Mouse (Mus musculus): ENCODE measurements at regions not wholly inside any gene's neighbourhood (a gene's known extent, or its start where the extent isn't known, plus 50 kb on each side); places are given as distances from the start of the nearest gene placed in this dataset.

DNA sequence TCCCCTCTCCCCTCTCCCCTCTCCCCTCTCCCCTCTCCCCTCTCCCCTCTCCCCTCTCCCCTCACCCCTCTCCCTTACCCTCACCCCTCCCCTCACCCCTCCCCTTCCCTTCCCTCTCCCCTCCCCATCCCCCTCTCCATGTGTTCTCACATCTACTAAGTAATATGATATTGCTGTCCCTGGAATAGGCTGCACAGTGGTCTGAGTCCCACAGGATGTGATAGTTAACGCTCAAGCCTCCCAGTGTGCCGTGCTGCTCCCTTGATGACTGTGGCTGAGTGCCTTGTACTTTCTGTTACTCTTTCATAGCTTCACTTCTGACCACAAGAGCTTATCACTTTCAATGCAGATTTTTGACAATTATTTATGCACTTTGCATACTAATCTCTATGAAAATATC lies 620.4 kb upstream of the Igfbp3 start:
- Histone ChIP-seq H3ac (ENCODE audit: control insufficient read depth, insufficient read length) (no peak overlapping the region), H3K36me3 (ENCODE audit: control insufficient read depth, insufficient read depth) (no peaks in the 10 kb centered on the region), H3K79me2 (ENCODE audit: control insufficient read depth, insufficient read depth) (no peaks in the 10 kb centered on the region), H3K4me3 (no peak overlapping the region), H3K4me2 (ENCODE audit: low read depth) (no peak overlapping the region), H3K27me3 (ENCODE audit: control insufficient read depth, insufficient read depth, insufficient read length) (no peaks in the 10 kb centered on the region)
- no peak for TF ChIP-seq E2F4 (IDR thresholded peaks at IDR 0.05; ENCODE audit: insufficient read depth)
- TF ChIP-seq TCF12 (IDR thresholded peaks at IDR 0.05; ENCODE audit: insufficient read depth, poor library complexity, severe bottlenecking): no peak
- no peak for TF ChIP-seq USF1 (IDR thresholded peaks at IDR 0.05; ENCODE audit: low read depth)
- TF ChIP-seq POLR2A (IDR thresholded peaks at IDR 0.05; ENCODE audit: insufficient read length, low read depth): no peak
- no peak for TF ChIP-seq REST (IDR thresholded peaks at IDR 0.05; ENCODE audit: insufficient read depth, insufficient read length)
- no peak for TF ChIP-seq MAX (IDR thresholded peaks at IDR 0.05; ENCODE audit: low read depth)
- no peak for TF ChIP-seq SRF (IDR thresholded peaks at IDR 0.05; ENCODE audit: control insufficient read depth, insufficient read length, low read depth)
- no peak for TF ChIP-seq CEBPB (IDR thresholded peaks at IDR 0.05; ENCODE audit: insufficient read depth, poor library complexity, severe bottlenecking)
- no peak for TF ChIP-seq POLR2AphosphoS2 (IDR thresholded peaks at IDR 0.05; ENCODE audit: insufficient read length, low read depth)
- TF ChIP-seq MYOG (IDR thresholded peaks at IDR 0.05; ENCODE audit: control insufficient read depth in 1 of 3, insufficient read depth in 1 of 3, insufficient read length in 2 of 3, low read depth in 2 of 3): no peak

GRCm38 (mm10) chr11:7832376-7832775 lies 618.7 kb upstream of the Igfbp3 start:
- H3K27me3 ChIP-seq (ENCODE audit: control insufficient read depth, insufficient read depth, insufficient read length): no peaks in the 10 kb centered on the region
- no peak overlapping the region for H3K4me3 ChIP-seq
- H3K4me2 ChIP-seq (ENCODE audit: low read depth): no peak overlapping the region
- TF ChIP-seq TCF3 (IDR thresholded peaks at IDR 0.05; ENCODE audit: insufficient read length, low read depth): no peak
- no peak for TF ChIP-seq POLR2A (IDR thresholded peaks at IDR 0.05; ENCODE audit: insufficient read length, low read depth)
- no peak for TF ChIP-seq POLR2AphosphoS2 (IDR thresholded peaks at IDR 0.05; ENCODE audit: insufficient read length, low read depth)
- TF ChIP-seq USF1 (IDR thresholded peaks at IDR 0.05; ENCODE audit: low read depth): no peak
- no peak for TF ChIP-seq E2F4 (IDR thresholded peaks at IDR 0.05; ENCODE audit: insufficient read depth)
- no peak for TF ChIP-seq MAX (IDR thresholded peaks at IDR 0.05; ENCODE audit: low read depth)
- no peak for TF ChIP-seq SRF (IDR thresholded peaks at IDR 0.05; ENCODE audit: control insufficient read depth, insufficient read length, low read depth)
- TF ChIP-seq TCF12 (IDR thresholded peaks at IDR 0.05; ENCODE audit: insufficient read depth, poor library complexity, severe bottlenecking): no peak
- no peak for TF ChIP-seq MYOG (IDR thresholded peaks at IDR 0.05; ENCODE audit: control insufficient read depth in 1 of 3, insufficient read depth in 1 of 3, insufficient read length in 2 of 3, low read depth in 2 of 3)
- H3K36me3 ChIP-seq (ENCODE audit: control insufficient read depth, insufficient read depth): no peaks in the 10 kb centered on the region
- H3K79me2 ChIP-seq (ENCODE audit: control insufficient read depth, insufficient read depth): no peaks in the 10 kb centered on the region
- no peak overlapping the region for H3ac ChIP-seq (ENCODE audit: control insufficient read depth, insufficient read length)

GRCm38 (mm10) chr11:7829770-7830169 lies 616.0 kb upstream of the Igfbp3 start:
- Histone ChIP-seq H3K27me3 (ENCODE audit: control insufficient read depth, insufficient read depth, insufficient read length) (no peaks in the 10 kb centered on the region), H3ac (ENCODE audit: control insufficient read depth, insufficient read length) (no peak overlapping the region), H3K4me2 (ENCODE audit: low read depth) (no peak overlapping the region), H3K4me3 (no peak overlapping the region), H3K79me2 (ENCODE audit: control insufficient read depth, insufficient read depth) (no peaks in the 10 kb centered on the region), H3K36me3 (ENCODE audit: control insufficient read depth, insufficient read depth) (no peaks in the 10 kb centered on the region)
- TF ChIP-seq TCF3 (IDR thresholded peaks at IDR 0.05; ENCODE audit: insufficient read length, low read depth) (no peak), REST (IDR thresholded peaks at IDR 0.05; ENCODE audit: insufficient read depth, insufficient read length) (no peak), E2F4 (IDR thresholded peaks at IDR 0.05; ENCODE audit: insufficient read depth) (no peak)

- H3K4me3 ChIP-seq: no peak overlapping the region
- H3K36me3 ChIP-seq (ENCODE audit: control insufficient read depth, insufficient read depth): no peaks in the 10 kb centered on the region
These were observed 614.3 kb upstream of the Igfbp3 start for GRCm38 (mm10) chr11:7828001-7828400.

GRCm38 (mm10) chr11:7827402-7827801 lies 613.7 kb upstream of the Igfbp3 start:
- no peak for TF ChIP-seq TCF12 (IDR thresholded peaks at IDR 0.05; ENCODE audit: insufficient read depth, poor library complexity, severe bottlenecking)
- no peak for TF ChIP-seq SRF (IDR thresholded peaks at IDR 0.05; ENCODE audit: control insufficient read depth, insufficient read length, low read depth)
- TF ChIP-seq E2F4 (IDR thresholded peaks at IDR 0.05; ENCODE audit: insufficient read depth): no peak
- no peak for TF ChIP-seq POLR2AphosphoS2 (IDR thresholded peaks at IDR 0.05; ENCODE audit: insufficient read length, low read depth)
- Histone ChIP-seq H3K4me3 (no peak overlapping the region), H3ac (ENCODE audit: control insufficient read depth, insufficient read length) (no peak overlapping the region), H3K79me2 (ENCODE audit: control insufficient read depth, insufficient read depth) (no peaks in the 10 kb centered on the region), H3K27me3 (ENCODE audit: control insufficient read depth, insufficient read depth, insufficient read length) (no peaks in the 10 kb centered on the region), H3K4me2 (ENCODE audit: low read depth) (no peak overlapping the region), H3K36me3 (ENCODE audit: control insufficient read depth, insufficient read depth) (no peaks in the 10 kb centered on the region)

More at GRCm38 (mm10) chr11:7828001-7828400, 614.3 kb upstream of the Igfbp3 start:
- TF ChIP-seq POLR2AphosphoS2 (IDR thresholded peaks at IDR 0.05; ENCODE audit: insufficient read length, low read depth): no peak
- no peak for TF ChIP-seq MAX (IDR thresholded peaks at IDR 0.05; ENCODE audit: low read depth)
- no peak for TF ChIP-seq MYOG (IDR thresholded peaks at IDR 0.05; ENCODE audit: control insufficient read depth in 1 of 3, insufficient read depth in 1 of 3, insufficient read length in 2 of 3, low read depth in 2 of 3)
- no peak for TF ChIP-seq CEBPB (IDR thresholded peaks at IDR 0.05; ENCODE audit: insufficient read depth, poor library complexity, severe bottlenecking)
- TF ChIP-seq USF1 (IDR thresholded peaks at IDR 0.05; ENCODE audit: low read depth): no peak
- TF ChIP-seq POLR2A (IDR thresholded peaks at IDR 0.05; ENCODE audit: insufficient read length, low read depth): no peak
- no peak for TF ChIP-seq TCF3 (IDR thresholded peaks at IDR 0.05; ENCODE audit: insufficient read length, low read depth)
- Histone ChIP-seq H3K79me2 (ENCODE audit: control insufficient read depth, insufficient read depth) (no peaks in the 10 kb centered on the region), H3K4me2 (ENCODE audit: low read depth) (no peak overlapping the region), H3ac (ENCODE audit: control insufficient read depth, insufficient read length) (no peak overlapping the region), H3K27me3 (ENCODE audit: control insufficient read depth, insufficient read depth, insufficient read length) (no peaks in the 10 kb centered on the region)

- no peak overlapping the region for H3K4me3 ChIP-seq
- H3K4me2 ChIP-seq (ENCODE audit: low read depth): no peak overlapping the region
- TF ChIP-seq REST (IDR thresholded peaks at IDR 0.05; ENCODE audit: insufficient read depth, insufficient read length) (no peak), E2F4 (IDR thresholded peaks at IDR 0.05; ENCODE audit: insufficient read depth) (no peak), TCF3 (IDR thresholded peaks at IDR 0.05; ENCODE audit: insufficient read length, low read depth) (no peak), MAX (IDR thresholded peaks at IDR 0.05; ENCODE audit: low read depth) (no peak), MYOD1 (IDR thresholded peaks at IDR 0.05; ENCODE audit: control insufficient read depth in 1 of 3, insufficient read length in 2 of 3, low read depth in 2 of 3) (no peak), TCF12 (IDR thresholded peaks at IDR 0.05; ENCODE audit: insufficient read depth, poor library complexity, severe bottlenecking) (no peak), CEBPB (IDR thresholded peaks at IDR 0.05; ENCODE audit: insufficient read depth, poor library complexity, severe bottlenecking) (no peak), MYOG (IDR thresholded peaks at IDR 0.05; ENCODE audit: control insufficient read depth in 1 of 3, insufficient read depth in 1 of 3, insufficient read length in 2 of 3, low read depth in 2 of 3) (no peak), SRF (IDR thresholded peaks at IDR 0.05; ENCODE audit: control insufficient read depth, insufficient read length, low read depth) (no peak)
- H3ac ChIP-seq (ENCODE audit: control insufficient read depth, insufficient read length): no peak overlapping the region
- H3K79me2 ChIP-seq (ENCODE audit: control insufficient read depth, insufficient read depth): no peaks in the 10 kb centered on the region
- no peaks in the 10 kb centered on the region for H3K36me3 ChIP-seq (ENCODE audit: control insufficient read depth, insufficient read depth)
- no peaks in the 10 kb centered on the region for H3K27me3 ChIP-seq (ENCODE audit: control insufficient read depth, insufficient read depth, insufficient read length)
These were observed 602.0 kb upstream of the Igfbp3 start for GRCm38 (mm10) chr11:7815750-7816149.

All from myocyte (in vitro differentiated cells).